In genomic region chr15:102976631-102977422, GRCm38 (mm10) we compare ENCODE assay signal across 11 mouse cellular contexts. TPM values are rescaled to one million over a fixed set of nuclear protein-coding genes. Genes with fewer than 3 reads are reported as not detected.
DNase-seq lines count a peak whose midpoint lies in the region; ATAC-seq and TF ChIP-seq lines count a peak whose summit lies in the region.
"Had no signal": no experiment of that assay in that cellular context is flagged by ENCODE, and none has a peak within 500 bp of the region (broad histone marks: within the 10 kb centered on the region; RNA-seq: fewer than 3 reads in every experiment).

No protein-coding gene starts in this region.

- H3K36me3 ChIP-seq in stomach, embryonic 16.5 days (ENCODE audit: control insufficient read depth, insufficient read depth, low read length): no peaks in the 10 kb centered on the region

- no peak for ATAC-seq in stomach, embryonic 16.5 days (ENCODE audit: insufficient read depth, low FRiP score)
- no peak for ATAC-seq in megakaryocyte progenitor cell, adult 5-6 weeks (replicated peaks; ENCODE audit: poor library complexity)

- intact Hi-C loops in gastrocnemius, adult 2 months (cut with DNase I): no loop called here

- H3K27ac ChIP-seq in gastrocnemius, adult 2 months: peak overlapping the region; percentile 91
- no peak overlapping the region for H3K27ac ChIP-seq in stomach, embryonic 16.5 days (ENCODE audit: low read length)
- H3K27ac ChIP-seq: macrophage had no signal

- H3K4me1 ChIP-seq in stomach, embryonic 16.5 days (ENCODE audit: control insufficient read depth, insufficient read depth, low read length): 0 out of 2 replicates have a peak, but pooled peaks cover 3% of the 10 kb centered on the region

- 1% methylated on average over 37 of the region's 37 CpGs for WGBS in stomach, embryonic 16.5 days

- DNase-seq in gastrocnemius, adult 2 months: peak; percentile 72
- DNase-seq in gastrocnemius, postnatal 10 days: no peak
- peak; percentile 39 for DNase-seq in ovary, postnatal 36 days (ENCODE audit: low spot score)
- DNase-seq in ovary, adult 18-20 months (ENCODE audit: low spot score): no peak
- peak; percentile 63 to 75 for DNase-seq in kidney, postnatal 4 days
- no peak for DNase-seq in frontal cortex, adult 2 months (ENCODE audit: extremely low spot score in 1 of 2, low spot score in 1 of 2)
- DNase-seq: cerebellum, adult 8-10 months had no signal

- H3K4me2 ChIP-seq in stomach, embryonic 16.5 days (ENCODE audit: low read depth, low read length): peak overlapping the region; percentile 27; the same call in 1 of the 2 replicates

- peaks cover 90% of the 10 kb centered on the region for H3K27me3 ChIP-seq in stomach, embryonic 16.5 days (ENCODE audit: control insufficient read depth, insufficient read depth, low read length)

- no peak for TF ChIP-seq CTCF in gastrocnemius, adult 2 months (IDR thresholded peaks at IDR 0.05)

- H3K4me3 ChIP-seq in gastrocnemius, adult 2 months: peak overlapping the region; percentile 85
- H3K4me3 ChIP-seq in stomach, embryonic 16.5 days (replicated peaks; ENCODE audit: low read length): peak overlapping the region; percentile 25

- H3K9me3 ChIP-seq in stomach, embryonic 16.5 days (replicated peaks; ENCODE audit: control insufficient read depth, low read length): no peaks in the 10 kb centered on the region

- H3K9ac ChIP-seq in stomach, embryonic 16.5 days (ENCODE audit: low read length): no peak overlapping the region

RNA-seq across cellular contexts. Expression of gene Hoxc9, which starts 0.6 kb away (rescaled TPM):
- 1 to 10 TPM; 6.7 to 8.3 TPM for total RNA-seq in gastrocnemius, adult 2 months (2021)
- 1 to 10 TPM; 6.5 to 8.2 TPM for total RNA-seq in gastrocnemius, postnatal 10 days (2021)
- not detected in 2 replicates for polyA plus RNA-seq in stomach, embryonic 16.5 days (2015; fragmentation: Nextera tagmentation; extraction: Ambion mirVana)
- total RNA-seq in megakaryocyte progenitor cell, adult 5-6 weeks (2015): not detected in 2 replicates
- not detected in 2 replicates for total RNA-seq in megakaryocyte progenitor cell, adult 5-6 weeks (2017)
- polyA plus RNA-seq in frontal cortex, adult 2 months (2012; rRNA removed): not detected in 2 replicates
- polyA plus RNA-seq: macrophage had no signal

RNA-seq across cellular contexts. Expression of gene Hoxc5, which starts 9.6 kb away (rescaled TPM):
- 1 to 10 TPM; 2.7 to 2.9 TPM for total RNA-seq in gastrocnemius, adult 2 months (2021)
- 1 to 10 TPM; 2.1 to 3.6 TPM for total RNA-seq in gastrocnemius, postnatal 10 days (2021)
- 17.5 and 19.4 TPM in 2 replicates for polyA plus RNA-seq in stomach, embryonic 16.5 days (2015; fragmentation: Nextera tagmentation; extraction: Ambion mirVana)
- not detected in 2 replicates for total RNA-seq in megakaryocyte progenitor cell, adult 5-6 weeks (2015)
- not detected in 2 replicates for total RNA-seq in megakaryocyte progenitor cell, adult 5-6 weeks (2017)
- not detected in 2 replicates for polyA plus RNA-seq in frontal cortex, adult 2 months (2012; rRNA removed)
- polyA plus RNA-seq: macrophage had no signal

RNA-seq across cellular contexts. Expression of gene Hoxc10, which starts 10.2 kb away (rescaled TPM):
- 10 to 100 TPM; 72.4 to 84.8 TPM for total RNA-seq in gastrocnemius, adult 2 months (2021)
- total RNA-seq in gastrocnemius, postnatal 10 days (2021): 10 to 100 TPM; 50.7 to 51.2 TPM
- 0.06 TPM in 1 of 2 replicates, not detected in the other for polyA plus RNA-seq in stomach, embryonic 16.5 days (2015; fragmentation: Nextera tagmentation; extraction: Ambion mirVana)
- total RNA-seq in megakaryocyte progenitor cell, adult 5-6 weeks (2015): not detected in 2 replicates
- total RNA-seq in megakaryocyte progenitor cell, adult 5-6 weeks (2017): not detected in 2 replicates
- polyA plus RNA-seq in frontal cortex, adult 2 months (2012; rRNA removed): not detected in 2 replicates
- total RNA-seq: CH12.LX had no signal
- polyA plus RNA-seq: macrophage had no signal

RNA-seq across cellular contexts. Expression of gene Hoxc8, which starts 13.6 kb away (rescaled TPM):
- total RNA-seq in gastrocnemius, adult 2 months (2021): 1 to 10 TPM; 1.0 to 2.8 TPM
- 1 to 10 TPM; 1.8 to 2.8 TPM for total RNA-seq in gastrocnemius, postnatal 10 days (2021)
- polyA plus RNA-seq in stomach, embryonic 16.5 days (2015; fragmentation: Nextera tagmentation; extraction: Ambion mirVana): 2.0 and 2.5 TPM in 2 replicates
- total RNA-seq in megakaryocyte progenitor cell, adult 5-6 weeks (2015): not detected in 2 replicates
- total RNA-seq in megakaryocyte progenitor cell, adult 5-6 weeks (2017): not detected in 2 replicates
- polyA plus RNA-seq in frontal cortex, adult 2 months (2012; rRNA removed): not detected in 2 replicates
- total RNA-seq: CH12.LX had no signal
- polyA plus RNA-seq: macrophage had no signal

RNA-seq across cellular contexts. Expression of gene Hoxc6, which starts 21.2 kb away (rescaled TPM):
- 1 to 10 TPM; 8.1 to 8.6 TPM for total RNA-seq in gastrocnemius, adult 2 months (2021)
- 10 to 100 TPM in 1 of 2 experiments, 1 to 10 TPM in 1; 5.1 to 10.0 TPM for total RNA-seq in gastrocnemius, postnatal 10 days (2021)
- 3.3 and 3.8 TPM in 2 replicates for polyA plus RNA-seq in stomach, embryonic 16.5 days (2015; fragmentation: Nextera tagmentation; extraction: Ambion mirVana)
- total RNA-seq in megakaryocyte progenitor cell, adult 5-6 weeks (2015): not detected in 2 replicates
- not detected in 2 replicates for total RNA-seq in megakaryocyte progenitor cell, adult 5-6 weeks (2017)
- not detected in 2 replicates for polyA plus RNA-seq in frontal cortex, adult 2 months (2012; rRNA removed)
- polyA plus RNA-seq: macrophage had no signal

Comparison
In these comparisons a context has a peak if more than half of its experiments do, and no peak if none do; other contexts are left out.
1. DNase-seq: peak in gastrocnemius, adult 2 months (single experiment), ovary, postnatal 36 days (single experiment) and kidney, postnatal 4 days (2 of 2); none in gastrocnemius, postnatal 10 days (single experiment), ovary, adult 18-20 months (single experiment) and frontal cortex, adult 2 months (0 of 2).
2. RNA of gene Hoxc9, which starts 0.6 kb away (total RNA-seq): 6.7 to 8.3 TPM in gastrocnemius, adult 2 months and 6.5 to 8.2 TPM in gastrocnemius, postnatal 10 days; not detected in megakaryocyte progenitor cell, adult 5-6 weeks; every median in the first group is over 4 times any median in the second.
3. RNA of gene Hoxc10, which starts 10.2 kb away (total RNA-seq): 72.4 to 84.8 TPM in gastrocnemius, adult 2 months and 50.7 to 51.2 TPM in gastrocnemius, postnatal 10 days; not detected in megakaryocyte progenitor cell, adult 5-6 weeks; every median in the first group is over 10 times any median in the second.